Mouse (Mus musculus): ENCODE measurements at regions not wholly inside any gene's neighbourhood (a gene's known extent, or its start where the extent isn't known, plus 50 kb on each side); places are given as distances from the start of the nearest gene placed in this dataset.

DNA sequence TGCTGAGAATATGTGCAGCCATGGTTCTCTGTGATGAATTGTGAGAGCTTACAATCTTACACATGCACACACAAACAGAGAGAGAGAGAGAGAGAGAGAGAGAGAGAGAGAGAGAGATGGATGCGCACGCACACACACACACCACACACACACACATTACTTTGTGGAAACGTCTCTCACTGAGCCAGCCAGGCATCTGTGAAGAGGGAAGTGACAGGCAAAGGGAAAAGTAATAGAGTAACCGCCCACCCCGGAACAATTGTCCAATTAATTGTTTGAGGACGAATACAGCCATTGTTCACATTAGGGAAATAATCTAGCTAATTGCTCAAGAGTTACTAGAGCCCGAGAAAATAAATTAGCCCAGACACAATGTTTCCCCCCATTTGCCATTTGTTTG is 140.7 kb upstream of the Noct start:
- TF ChIP-seq CTCF (IDR thresholded peaks at IDR 0.05; ENCODE audit: borderline replicate concordance, extremely low read depth, insufficient read depth, insufficient read length) (no peak), POLR2A (IDR thresholded peaks at IDR 0.05; ENCODE audit: borderline replicate concordance, extremely low read depth, insufficient read depth, insufficient read length, poor library complexity, severe bottlenecking) (no peak)

All from brain, embryonic 14.5 days (tissue).